Mouse (Mus musculus) heart, postnatal 14 days (tissue): ENCODE results near the gene Tspan2. TPM values are rescaled to one million over a fixed set of nuclear protein-coding genes. Genes with fewer than 3 reads are reported as not detected.

ENCODE experiments used
- DNase-seq, 2 experiments: peaks; one replicate each; pipeline ENCODE4 v3.0.0; 2021 to 2022
- intact Hi-C: fragments of 180-260 bp; cut with DNase I; formaldehyde crosslinking; loops from one replicate; pipeline ENCODE4 v1.15.1; 2025
- long read RNA-seq, 2 experiments: library from polyadenylated mRNA; stranded (forward); transcript quantifications; one replicate each; pipeline ENCODE4 v2.0.0; 2021
- total RNA-seq, 2 experiments: library from RNA; stranded (reverse); gene quantifications; 2 replicates each; pipeline ENCODE4 v1.2.3; 2021

Gene Tspan2
- 10 to 100 TPM; 21.8 to 22.1 TPM for total RNA-seq
- long read RNA-seq, experiment 1, full-length matches to known transcripts, result 3 of 8 reads
- long read RNA-seq, experiment 1, partial matches to known transcripts, result 0 of 8 reads
- long read RNA-seq, experiment 1, other reads (novel, unspliced or antisense), result 5 of 8 reads
- long read RNA-seq, experiment 2, full-length matches to known transcripts, result 2 of 7 reads
- long read RNA-seq, experiment 2, partial matches to known transcripts, result 0 of 7 reads
- long read RNA-seq, experiment 2, other reads (novel, unspliced or antisense), result 5 of 7 reads

GRCm38 (mm10) chr3:102734313-102735030 is at the start of gene Tspan2:
Gene Tspan2 (plus strand): TSS chr3:102734529.
- DNase-seq, result peak; percentile 78 to 79
- intact Hi-C loops, result no loop called here

- DNase-seq, result no peak
- intact Hi-C loops, result no loop called here
These were observed 47.5 kb upstream of the Tspan2 start for GRCm38 (mm10) chr3:102686861-102687260.

GRCm38 (mm10) chr3:102687852-102688251 is 46.5 kb upstream of the Tspan2 start:
- intact Hi-C loops, result no loop called here

GRCm38 (mm10) chr3:102691802-102692484 is 42.4 kb upstream of the Tspan2 start:
- intact Hi-C loops, result loop anchor here (1.0 to 5.0 kb wide), 5 partner anchors 220 to 610 kb away; no protein-coding TSS in a partner anchor
- peak; percentile 79 to 86 for DNase-seq

More at GRCm38 (mm10) chr3:102687852-102688251, 46.5 kb upstream of the Tspan2 start:
- DNase-seq, result no peak

- intact Hi-C loops, result loop anchor here (1.0 to 5.0 kb wide), 4 partner anchors 221 to 611 kb away; no protein-coding TSS in a partner anchor
- DNase-seq, result no peak
These were observed 41.5 kb upstream of the Tspan2 start for GRCm38 (mm10) chr3:102692758-102693325.

- no peak for DNase-seq
- intact Hi-C loops, result no loop called here
These were observed 36.2 kb upstream of the Tspan2 start for GRCm38 (mm10) chr3:102698127-102698526.

- no peak for DNase-seq
These were observed 33.0 kb upstream of the Tspan2 start for GRCm38 (mm10) chr3:102701303-102701702.

GRCm38 (mm10) chr3:102701902-102702544 is 32.3 kb upstream of the Tspan2 start:
- DNase-seq, result peak; percentile 54 to 64
- intact Hi-C loops, result no loop called here

More at GRCm38 (mm10) chr3:102701303-102701702, 33.0 kb upstream of the Tspan2 start:
- intact Hi-C loops, result no loop called here

- DNase-seq, result no peak
- intact Hi-C loops, result no loop called here
These were observed 30.3 kb upstream of the Tspan2 start for GRCm38 (mm10) chr3:102704001-102704401.

GRCm38 (mm10) chr3:102708599-102708998 is 25.7 kb upstream of the Tspan2 start:
- intact Hi-C loops, result no loop called here
- DNase-seq, result no peak

GRCm38 (mm10) chr3:102715066-102715584 is 19.2 kb upstream of the Tspan2 start:
- intact Hi-C loops, result loop anchor here (1.0 to 5.0 kb wide), 3 partner anchors 47 to 452 kb away; no protein-coding TSS in a partner anchor
- DNase-seq, result peak; percentile 81 to 89

GRCm38 (mm10) chr3:102715839-102716238 is 18.5 kb upstream of the Tspan2 start:
- no peak for DNase-seq
- intact Hi-C loops, result loop anchor here (1.0 to 5.0 kb wide), 3 partner anchors 46 to 451 kb away; no protein-coding TSS in a partner anchor

- no peak for DNase-seq
- intact Hi-C loops, result loop anchor here (5.0 kb wide), 2 partner anchors 45 to 450 kb away; no protein-coding TSS in a partner anchor
These were observed 16.6 kb upstream of the Tspan2 start for GRCm38 (mm10) chr3:102717586-102718285.

GRCm38 (mm10) chr3:102723154-102723553 is 11.2 kb upstream of the Tspan2 start:
- intact Hi-C loops, result loop anchor here (10.0 kb wide), 1 partner anchor 272 kb away; the partner anchor contains the start of gene Sike1

GRCm38 (mm10) chr3:102723841-102724570 is 10.3 kb upstream of the Tspan2 start:
- peak; percentile 64 to 68 for DNase-seq
- intact Hi-C loops, result loop anchor here (10.0 kb wide), 1 partner anchor 271 kb away; the partner anchor contains the start of gene Sike1

More at GRCm38 (mm10) chr3:102723154-102723553, 11.2 kb upstream of the Tspan2 start:
- DNase-seq, result no peak

- intact Hi-C loops, result loop anchor here (10.0 kb wide), 1 partner anchor 270 kb away; the partner anchor contains the start of gene Sike1
- DNase-seq, result no peak
These were observed 9.4 kb upstream of the Tspan2 start for GRCm38 (mm10) chr3:102724798-102725459.

- no peak for DNase-seq
- intact Hi-C loops, result loop anchor here (10.0 kb wide), 1 partner anchor 265 kb away; the partner anchor contains the start of gene Sike1
These were observed 4.9 kb upstream of the Tspan2 start for GRCm38 (mm10) chr3:102729416-102729815.
